Mouse (Mus musculus) cortical plate, adult 2 months (tissue): ENCODE measurements at regions not wholly inside any gene's neighbourhood (a gene's known extent, or its start where the extent isn't known, plus 50 kb on each side); places are given as distances from the start of the nearest gene placed in this dataset.

Experiments used
- H3K27ac ChIP-seq: fragments of 200-500 bp; 2 replicates; pipeline ENCODE4 v1.5.1; 2012; ENCODE audit warnings: low read length, control low read depth, inconsistent platforms; ENCODE audit not compliant: insufficient read depth
- H3K4me1 ChIP-seq: fragments of 200-500 bp; 2 replicates; pipeline ENCODE4 v1.6.1; 2011; ENCODE audit warnings: low read length; ENCODE audit not compliant: control insufficient read depth, insufficient read depth
- H3K4me3 ChIP-seq: fragments of 200-500 bp; 2 replicates; pipeline ENCODE4 v1.5.1; 2011; ENCODE audit warnings: mild to moderate bottlenecking, low read length, control low read depth; ENCODE audit not compliant: insufficient read depth
- CTCF ChIP-seq: fragments of 200-500 bp; IDR thresholded peaks from 2 replicates; pipeline ENCODE4 v1.5.1; 2011; ENCODE audit warnings: mild to moderate bottlenecking, control low read depth, low read length; ENCODE audit not compliant: insufficient read depth; ENCODE audit errors: extremely low read depth
- POLR2A ChIP-seq: fragments of 200-500 bp; IDR thresholded peaks from 2 replicates; pipeline ENCODE4 v1.6.1; 2011; ENCODE audit warnings: mild to moderate bottlenecking, low read length, control low read depth; ENCODE audit not compliant: insufficient read depth; ENCODE audit errors: extremely low read depth

DNA sequence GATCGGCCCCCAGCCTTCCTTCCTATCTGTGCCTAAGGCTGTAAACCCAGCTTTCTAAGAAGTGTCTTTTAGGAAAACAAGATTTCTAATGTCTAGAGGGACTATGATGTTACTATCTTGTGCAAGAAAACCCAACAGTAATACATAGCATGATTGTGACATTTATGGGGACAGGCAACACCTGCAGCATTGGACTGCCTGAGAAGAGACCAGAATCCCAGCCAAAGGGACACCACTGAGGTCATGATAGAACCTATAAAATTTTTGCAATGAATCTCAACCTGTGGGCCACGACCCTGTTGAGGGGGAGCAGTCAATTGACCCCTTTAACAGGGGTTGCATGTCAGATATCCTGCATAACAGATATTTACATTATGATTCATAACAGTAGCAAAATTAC, 208.1 kb upstream of the Daam1 start:
- no peak overlapping the region for H3K4me3 ChIP-seq
- H3K4me1 ChIP-seq = peaks cover 4% of the 10 kb centered on the region

GRCm38 (mm10) chr12:71623271-71623670, 207.6 kb upstream of the Daam1 start:
- TF ChIP-seq POLR2A = no peak
- Histone ChIP-seq H3K27ac (no peak overlapping the region), H3K4me1 (peaks cover 4% of the 10 kb centered on the region), H3K4me3 (no peak overlapping the region)

More for the DNA sequence above, 208.1 kb upstream of the Daam1 start:
- H3K27ac ChIP-seq = no peak overlapping the region
- TF ChIP-seq CTCF (no peak), POLR2A (no peak)

DNA sequence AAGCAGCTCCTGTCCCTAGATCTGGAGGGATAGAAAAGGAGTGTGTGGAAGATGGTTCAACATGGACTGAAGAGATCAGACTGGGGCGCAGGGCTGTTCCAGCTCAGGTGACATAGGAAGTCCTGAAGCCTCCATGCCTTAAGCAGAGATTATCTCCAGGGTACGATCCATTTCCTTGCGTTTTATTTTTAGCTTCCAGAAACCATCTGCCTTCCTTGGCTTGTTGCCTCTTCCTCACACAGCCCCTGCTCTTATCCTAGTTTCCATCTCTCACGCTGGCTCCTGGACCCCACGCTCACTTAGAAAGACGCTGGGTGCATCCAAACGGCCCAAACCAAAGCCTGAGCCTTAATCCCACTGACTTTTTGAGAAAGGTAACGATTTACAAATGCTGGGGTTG, 206.8 kb upstream of the Daam1 start:
- H3K27ac ChIP-seq = no peak overlapping the region
- no peak overlapping the region for H3K4me3 ChIP-seq
- no peak for TF ChIP-seq POLR2A
- TF ChIP-seq CTCF = no peak
- peaks cover 4% of the 10 kb centered on the region for H3K4me1 ChIP-seq

GRCm38 (mm10) chr12:71624676-71625075, 206.2 kb upstream of the Daam1 start:
- peaks cover 4% of the 10 kb centered on the region for H3K4me1 ChIP-seq
- no peak overlapping the region for H3K4me3 ChIP-seq
- no peak overlapping the region for H3K27ac ChIP-seq
- no peak for TF ChIP-seq POLR2A
- TF ChIP-seq CTCF = no peak

- TF ChIP-seq CTCF = no peak
- TF ChIP-seq POLR2A = no peak
- Histone ChIP-seq H3K4me3 (no peak overlapping the region), H3K4me1 (peaks cover 4% of the 10 kb centered on the region), H3K27ac (no peak overlapping the region)
Observed at GRCm38 (mm10) chr12:71625115-71625514, 205.8 kb upstream of the Daam1 start.

GRCm38 (mm10) chr12:71626801-71627200, 204.1 kb upstream of the Daam1 start:
- TF ChIP-seq POLR2A (no peak), CTCF (no peak)
- H3K4me1 ChIP-seq = peaks cover 4% of the 10 kb centered on the region
- H3K27ac ChIP-seq = no peak overlapping the region

DNA sequence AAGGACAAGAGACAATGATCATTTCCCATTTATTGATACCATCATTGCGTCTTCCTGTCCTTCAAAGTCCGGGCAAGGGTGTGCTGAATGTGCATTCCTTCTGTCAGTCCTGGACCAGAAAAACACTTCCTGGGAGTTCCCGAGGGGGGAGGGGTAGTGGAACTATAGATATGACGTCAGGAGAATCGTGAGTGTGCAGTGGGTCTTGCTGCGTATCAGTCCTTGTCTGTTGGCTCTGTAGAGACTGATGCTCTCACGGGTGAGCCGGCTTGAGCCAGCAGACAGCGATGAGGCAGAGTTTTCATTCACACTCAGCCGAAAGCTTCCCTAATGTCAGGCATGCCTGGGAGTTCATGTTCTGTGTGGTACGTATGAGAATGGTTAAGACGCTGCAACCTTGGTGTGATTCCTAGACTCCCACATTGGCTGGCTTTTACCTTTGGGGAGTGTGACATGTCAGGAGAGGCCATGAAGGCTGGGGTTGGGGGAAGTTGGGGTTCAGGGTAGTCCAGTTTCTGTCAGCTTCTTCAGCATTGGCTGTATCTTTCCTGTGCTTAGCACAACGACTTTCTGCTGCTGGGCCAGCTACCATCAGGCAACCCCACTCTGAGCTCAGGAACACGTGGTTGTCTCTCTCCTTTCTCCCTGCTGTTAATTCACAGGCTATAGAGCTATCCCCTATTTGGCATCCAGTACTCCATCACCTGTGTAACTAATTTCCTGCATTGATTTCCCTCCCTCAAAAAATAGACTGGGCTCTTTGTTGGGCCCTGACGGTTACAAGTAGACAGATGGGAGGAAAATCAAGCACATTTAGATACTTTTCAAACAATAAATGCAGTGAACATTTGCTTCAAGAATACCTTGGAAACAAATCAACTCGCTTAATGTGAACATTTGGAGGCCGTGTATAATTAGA, 203.2 kb upstream of the Daam1 start:
- Histone ChIP-seq H3K4me1 (peaks cover 4% of the 10 kb centered on the region), H3K27ac (no peak overlapping the region), H3K4me3 (no peak overlapping the region)
- TF ChIP-seq CTCF (no peak), POLR2A (no peak)

More at GRCm38 (mm10) chr12:71626801-71627200, 204.1 kb upstream of the Daam1 start:
- H3K4me3 ChIP-seq = no peak overlapping the region

DNA sequence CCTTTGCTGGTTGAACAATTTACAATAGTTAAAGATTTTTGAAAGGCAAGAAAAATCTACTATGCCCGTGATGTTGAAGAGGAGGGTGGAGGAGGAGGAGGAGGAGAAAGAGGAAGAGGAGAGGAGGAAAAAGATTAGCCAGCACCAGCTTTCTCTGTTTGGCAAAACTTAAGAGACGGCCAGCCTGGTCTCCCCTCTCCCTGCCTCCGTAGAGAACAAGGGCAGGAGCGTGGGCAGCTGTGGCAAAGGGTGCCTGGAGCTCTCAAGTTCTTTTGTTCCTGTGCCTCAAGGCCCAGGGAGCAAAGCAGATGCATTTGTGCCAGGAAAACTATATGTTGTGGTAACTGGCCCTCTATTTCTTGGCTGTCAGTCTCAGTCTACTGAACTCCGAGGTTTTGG, 202.5 kb upstream of the Daam1 start:
- H3K4me1 ChIP-seq = peaks cover 4% of the 10 kb centered on the region
- TF ChIP-seq POLR2A (no peak), CTCF (no peak)
- H3K4me3 ChIP-seq = no peak overlapping the region
- H3K27ac ChIP-seq = no peak overlapping the region

DNA sequence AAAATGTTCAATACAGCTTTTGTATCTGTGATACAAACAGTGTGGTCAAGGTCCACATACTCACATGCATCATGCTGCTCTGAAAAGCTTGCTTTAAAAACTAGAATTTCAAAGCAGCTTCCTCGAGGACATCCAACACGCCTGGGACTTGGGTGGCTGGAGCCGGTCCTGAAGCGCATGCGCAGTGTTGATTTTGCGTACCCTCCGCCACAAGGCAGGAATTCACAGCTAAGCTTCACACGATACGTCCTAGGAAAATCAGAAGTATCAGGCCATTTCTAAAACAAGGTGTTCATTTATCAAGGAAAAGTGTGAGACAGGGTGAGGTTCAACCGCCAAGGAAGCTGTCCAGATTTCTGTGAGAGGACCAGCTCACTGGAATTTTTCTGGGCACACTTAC, 202.1 kb upstream of the Daam1 start:
- no peaks in the 10 kb centered on the region; the same call in none of the 2 replicates for H3K4me1 ChIP-seq
- TF ChIP-seq CTCF (no peak), POLR2A (no peak)
- H3K27ac ChIP-seq = no peak overlapping the region
- H3K4me3 ChIP-seq = no peak overlapping the region

DNA sequence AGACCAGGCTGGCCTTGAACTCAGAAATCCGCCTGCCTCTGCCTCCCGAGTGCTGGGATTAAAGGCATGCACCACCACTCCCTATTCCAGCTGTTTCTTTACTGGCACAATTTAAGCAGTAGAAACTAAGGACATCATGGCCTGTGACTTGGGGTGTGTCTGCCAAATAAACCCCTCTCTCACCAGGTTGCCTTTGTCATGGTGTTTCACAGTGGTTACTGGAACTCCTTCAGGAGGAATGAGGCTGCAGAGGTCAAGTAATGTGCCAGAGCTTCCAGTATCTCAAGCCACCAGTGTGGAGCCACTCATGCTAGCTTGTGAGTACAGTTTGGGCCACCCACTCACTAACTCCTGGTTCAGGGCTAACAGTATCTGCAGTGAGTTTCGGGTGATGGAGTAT, 200.5 kb upstream of the Daam1 start:
- H3K4me1 ChIP-seq = no peaks in the 10 kb centered on the region; the same call in 1 of the 2 replicates
- H3K4me3 ChIP-seq = no peak overlapping the region
- no peak overlapping the region for H3K27ac ChIP-seq
- TF ChIP-seq POLR2A = no peak
- TF ChIP-seq CTCF = no peak

- H3K4me3 ChIP-seq = no peak overlapping the region
- TF ChIP-seq CTCF = no peak
- TF ChIP-seq POLR2A = no peak
- H3K4me1 ChIP-seq = no peaks in the 10 kb centered on the region; the same call in 1 of the 2 replicates
- H3K27ac ChIP-seq = no peak overlapping the region
Observed at GRCm38 (mm10) chr12:71636300-71636699, 194.6 kb upstream of the Daam1 start.
